Mouse (Mus musculus): ENCODE data around the gene Chpf. TPM values are rescaled to one million over a fixed set of nuclear protein-coding genes. Genes with fewer than 3 reads are reported as not detected.
A peak's percentile ranks its signal among the peaks of the same experiment; 100 is the strongest.

The Chpf gene
- polyA plus RNA-seq, 1 experiment from 2014 or later: 44.7 TPM

GRCm38 (mm10) chr1:75469287-75469825, 9.8 kb downstream of the Chpf start:
- no peak overlapping the region for H3K9ac ChIP-seq (replicated peaks; ENCODE audit: low read depth, low read length)
- H3K4me3 ChIP-seq (ENCODE audit: low read depth, low read length): no peak overlapping the region
- H3K27me3 ChIP-seq (ENCODE audit: control insufficient read depth, insufficient read depth, low read length): no peaks in the 10 kb centered on the region
- H3K4me2 ChIP-seq (ENCODE audit: low read depth, low read length): no peak overlapping the region
- no peak for ATAC-seq (ENCODE audit: low read depth)
- no peaks in the 10 kb centered on the region for H3K9me3 ChIP-seq (ENCODE audit: control insufficient read depth, low read length)
- peaks cover 16% of the 10 kb centered on the region for H3K36me3 ChIP-seq (ENCODE audit: control insufficient read depth, insufficient read depth, low read length)
- WGBS: 74% methylated on average over 17 of the region's 17 CpGs
- no peak overlapping the region for H3K27ac ChIP-seq (ENCODE audit: low read depth, low read length)
- no peaks in the 10 kb centered on the region for H3K4me1 ChIP-seq (ENCODE audit: control insufficient read depth, insufficient read depth, low read length)

- Histone ChIP-seq H3K4me3 (ENCODE audit: low read depth, low read length) (no peak overlapping the region), H3K4me2 (ENCODE audit: low read depth, low read length) (no peak overlapping the region), H3K9me3 (ENCODE audit: control insufficient read depth, low read length) (no peaks in the 10 kb centered on the region), H3K27me3 (ENCODE audit: control insufficient read depth, insufficient read depth, low read length) (no peaks in the 10 kb centered on the region), H3K27ac (ENCODE audit: low read depth, low read length) (no peak overlapping the region), H3K9ac (replicated peaks; ENCODE audit: low read depth, low read length) (no peak overlapping the region), H3K4me1 (ENCODE audit: control insufficient read depth, insufficient read depth, low read length) (no peaks in the 10 kb centered on the region), H3K36me3 (ENCODE audit: control insufficient read depth, insufficient read depth, low read length) (peaks cover under 1% of the 10 kb centered on the region; the same call in 1 of the 2 replicates)
- ATAC-seq (ENCODE audit: low read depth): peak; percentile 75
- WGBS: 8% methylated on average over 14 of the region's 14 CpGs
These were observed 11.7 kb downstream of the Chpf start for GRCm38 (mm10) chr1:75467215-75467927.

- Histone ChIP-seq H3K36me3 (ENCODE audit: control insufficient read depth, insufficient read depth, low read length) (no peaks in the 10 kb centered on the region), H3K9me3 (ENCODE audit: control insufficient read depth, low read length) (no peaks in the 10 kb centered on the region), H3K4me1 (ENCODE audit: control insufficient read depth, insufficient read depth, low read length) (no peaks in the 10 kb centered on the region; the same call in 1 of the 2 replicates), H3K9ac (replicated peaks; ENCODE audit: low read depth, low read length) (no peak overlapping the region), H3K27ac (ENCODE audit: low read depth, low read length) (no peak overlapping the region), H3K4me2 (ENCODE audit: low read depth, low read length) (no peak overlapping the region), H3K4me3 (ENCODE audit: low read depth, low read length) (no peak overlapping the region), H3K27me3 (ENCODE audit: control insufficient read depth, insufficient read depth, low read length) (no peaks in the 10 kb centered on the region)
- WGBS: 84% methylated on average over 5 of the region's 5 CpGs
- ATAC-seq (ENCODE audit: low read depth): no peak
These were observed 15.4 kb downstream of the Chpf start for GRCm38 (mm10) chr1:75463652-75464204.

GRCm38 (mm10) chr1:75462636-75463035, 16.5 kb downstream of the Chpf start:
- Histone ChIP-seq H3K4me2 (ENCODE audit: low read depth, low read length) (no peak overlapping the region), H3K4me1 (ENCODE audit: control insufficient read depth, insufficient read depth, low read length) (peaks cover 5% of the 10 kb centered on the region), H3K27me3 (ENCODE audit: control insufficient read depth, insufficient read depth, low read length) (no peaks in the 10 kb centered on the region), H3K27ac (ENCODE audit: low read depth, low read length) (no peak overlapping the region), H3K36me3 (ENCODE audit: control insufficient read depth, insufficient read depth, low read length) (no peaks in the 10 kb centered on the region), H3K4me3 (ENCODE audit: low read depth, low read length) (no peak overlapping the region), H3K9me3 (ENCODE audit: control insufficient read depth, low read length) (no peaks in the 10 kb centered on the region), H3K9ac (replicated peaks; ENCODE audit: low read depth, low read length) (no peak overlapping the region)
- no peak for ATAC-seq (ENCODE audit: low read depth)
- 25% methylated on average over 1 of the region's 1 CpGs for WGBS

GRCm38 (mm10) chr1:75460297-75460696, 18.8 kb downstream of the Chpf start:
- Histone ChIP-seq H3K36me3 (ENCODE audit: control insufficient read depth, insufficient read depth, low read length) (no peaks in the 10 kb centered on the region), H3K27ac (ENCODE audit: low read depth, low read length) (no peak overlapping the region), H3K9me3 (ENCODE audit: control insufficient read depth, low read length) (no peaks in the 10 kb centered on the region), H3K9ac (replicated peaks; ENCODE audit: low read depth, low read length) (no peak overlapping the region), H3K27me3 (ENCODE audit: control insufficient read depth, insufficient read depth, low read length) (no peaks in the 10 kb centered on the region), H3K4me1 (ENCODE audit: control insufficient read depth, insufficient read depth, low read length) (peaks cover 12% of the 10 kb centered on the region), H3K4me3 (ENCODE audit: low read depth, low read length) (no peak overlapping the region), H3K4me2 (ENCODE audit: low read depth, low read length) (no peak overlapping the region)
- WGBS: 68% methylated on average over 7 of the region's 7 CpGs
- ATAC-seq (ENCODE audit: low read depth): no peak

- Histone ChIP-seq H3K36me3 (ENCODE audit: control insufficient read depth, insufficient read depth, low read length) (no peaks in the 10 kb centered on the region), H3K4me3 (ENCODE audit: low read depth, low read length) (peak overlapping the region; percentile 16; the same call in 1 of the 2 replicates), H3K27me3 (ENCODE audit: control insufficient read depth, insufficient read depth, low read length) (no peaks in the 10 kb centered on the region), H3K9ac (replicated peaks; ENCODE audit: low read depth, low read length) (0 out of 2 replicates have a peak overlapping the region, but pooled peaks have one; percentile 28), H3K9me3 (ENCODE audit: control insufficient read depth, low read length) (no peaks in the 10 kb centered on the region), H3K27ac (ENCODE audit: low read depth, low read length) (peak overlapping the region; percentile 73), H3K4me2 (ENCODE audit: low read depth, low read length) (peak overlapping the region; percentile 44), H3K4me1 (ENCODE audit: control insufficient read depth, insufficient read depth, low read length) (peaks cover 12% of the 10 kb centered on the region)
- ATAC-seq (ENCODE audit: low read depth): no peak
- WGBS: 18% methylated on average over 23 of the region's 23 CpGs
These were observed 20.1 kb downstream of the Chpf start for GRCm38 (mm10) chr1:75458789-75459684.

GRCm38 (mm10) chr1:75458025-75458788, 20.9 kb downstream of the Chpf start:
- Histone ChIP-seq H3K4me2 (ENCODE audit: low read depth, low read length) (peak overlapping the region; percentile 44), H3K27ac (ENCODE audit: low read depth, low read length) (peak overlapping the region; percentile 73), H3K9ac (replicated peaks; ENCODE audit: low read depth, low read length) (peak overlapping the region; percentile 28; the same call in 1 of the 2 replicates), H3K36me3 (ENCODE audit: control insufficient read depth, insufficient read depth, low read length) (no peaks in the 10 kb centered on the region), H3K4me3 (ENCODE audit: low read depth, low read length) (peak overlapping the region; percentile 16; the same call in 1 of the 2 replicates), H3K27me3 (ENCODE audit: control insufficient read depth, insufficient read depth, low read length) (no peaks in the 10 kb centered on the region), H3K9me3 (ENCODE audit: control insufficient read depth, low read length) (no peaks in the 10 kb centered on the region), H3K4me1 (ENCODE audit: control insufficient read depth, insufficient read depth, low read length) (peaks cover 12% of the 10 kb centered on the region)
- WGBS: 1% methylated on average over 42 of the region's 42 CpGs
- peak; percentile 38 for ATAC-seq (ENCODE audit: low read depth)

GRCm38 (mm10) chr1:75457710-75458024, 21.4 kb downstream of the Chpf start:
- 5% methylated on average over 8 of the region's 10 CpGs for WGBS

More at GRCm38 (mm10) chr1:75457710-75458024, 21.4 kb downstream of the Chpf start:
- ATAC-seq (ENCODE audit: low read depth): no peak
- Histone ChIP-seq H3K4me2 (ENCODE audit: low read depth, low read length) (peak overlapping the region; percentile 44; the same call in 1 of the 2 replicates), H3K9me3 (ENCODE audit: control insufficient read depth, low read length) (no peaks in the 10 kb centered on the region), H3K4me1 (ENCODE audit: control insufficient read depth, insufficient read depth, low read length) (peaks cover 12% of the 10 kb centered on the region), H3K4me3 (ENCODE audit: low read depth, low read length) (no peak overlapping the region), H3K9ac (replicated peaks; ENCODE audit: low read depth, low read length) (peak overlapping the region; percentile 28; the same call in 1 of the 2 replicates), H3K27me3 (ENCODE audit: control insufficient read depth, insufficient read depth, low read length) (no peaks in the 10 kb centered on the region), H3K36me3 (ENCODE audit: control insufficient read depth, insufficient read depth, low read length) (no peaks in the 10 kb centered on the region), H3K27ac (ENCODE audit: low read depth, low read length) (peak overlapping the region; percentile 52)
